Mouse (Mus musculus) erythroid progenitor cell, adult 5-6 weeks (primary cell): Measurements from ENCODE around the gene C1galt1c1. TPM values are rescaled to one million over a fixed set of nuclear protein-coding genes. Genes with fewer than 3 reads are reported as not detected.

Experiments
- total RNA-seq, 2 experiments: library from RNA; stranded (forward) in 1 of 2; stranded (reverse) in 1 of 2; fragments of 150-400 nt in 1 of 2; fragments of 186-747, 209-891 nt in 1 of 2; gene quantifications; 2 replicates each; pipeline versions ENCODE4 v1.2.3 to v1.2.4; 2015 to 2017; ENCODE audit warnings: low replicate concordance in 2 of 2

The C1galt1c1 gene
- total RNA-seq, 2 experiments from 2014 or later: 18.3 to 24.7 TPM

Other genes with a start within 250 kb of the C1galt1c1 start
- 79.6 and 86.1 TPM in 2 replicates for gene Lamp2, start 178.6 kb downstream of the C1galt1c1 start, total RNA-seq (2015; ENCODE audit: low replicate concordance)
- 42.2 and 54.8 TPM in 2 replicates for gene Lamp2, start 178.6 kb downstream of the C1galt1c1 start, total RNA-seq (2017; ENCODE audit: low replicate concordance)
- 14.8 and 16.8 TPM in 2 replicates for gene Cul4b, start 58.9 kb downstream of the C1galt1c1 start, total RNA-seq (2015; ENCODE audit: low replicate concordance)
- gene Cul4b, start 58.9 kb downstream of the C1galt1c1 start, total RNA-seq (2017; ENCODE audit: low replicate concordance): 9.3 and 14.2 TPM in 2 replicates
- gene Mcts1, start 34.5 kb downstream of the C1galt1c1 start, total RNA-seq (2015; ENCODE audit: low replicate concordance): 17.2 and 35.0 TPM in 2 replicates
- 0.91 and 8.5 TPM in 2 replicates for gene Mcts1, start 34.5 kb downstream of the C1galt1c1 start, total RNA-seq (2017; ENCODE audit: low replicate concordance)
- gene 6030498E09Rik, start 137.6 kb upstream of the C1galt1c1 start, total RNA-seq (2015; ENCODE audit: low replicate concordance): not detected in 2 replicates
- not detected in 2 replicates for gene 6030498E09Rik, start 137.6 kb upstream of the C1galt1c1 start, total RNA-seq (2017; ENCODE audit: low replicate concordance)